Mouse (Mus musculus): ENCODE data around the gene Cyp27b1.

DNA sequence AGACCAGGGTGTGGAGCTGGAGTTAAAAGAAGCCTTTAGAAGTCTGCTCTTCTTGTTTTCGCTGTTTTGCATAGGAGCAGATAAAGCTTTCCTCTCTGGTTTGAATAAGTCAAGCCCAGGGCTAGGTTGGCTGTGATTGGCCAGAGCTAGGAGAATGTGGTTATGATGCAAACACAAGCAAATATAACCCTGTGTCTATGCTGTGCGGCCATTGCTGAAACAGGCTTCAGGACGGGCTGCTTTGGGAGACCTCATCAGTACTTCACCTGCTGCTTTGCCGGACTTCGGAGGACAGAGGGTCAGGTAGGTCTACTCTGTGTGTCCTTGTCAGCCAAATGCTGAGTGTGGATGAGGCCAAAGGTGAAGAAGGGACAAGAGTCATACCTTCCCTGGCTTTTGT lies 47.5 kb upstream of the Cyp27b1 start, which contains the start of gene Avil:
- TF ChIP-seq CEBPB (IDR thresholded peaks at IDR 0.05; ENCODE audit: low read depth) = no peak
- no peak for TF ChIP-seq CTCF (IDR thresholded peaks at IDR 0.05; ENCODE audit: control insufficient read depth, insufficient read depth, insufficient read length)
- TF ChIP-seq MAX (IDR thresholded peaks at IDR 0.05) = no peak
- TF ChIP-seq USF1 (IDR thresholded peaks at IDR 0.05; ENCODE audit: low read depth) = no peak
